Mouse (Mus musculus): ENCODE data around the gene Ier3. TPM values are rescaled to one million over a fixed set of nuclear protein-coding genes. Genes with fewer than 3 reads are reported as not detected.

The Ier3 gene
- 10 to 100 TPM; 26.7 to 55.4 TPM for polyA plus RNA-seq (2012; fragmentation: generic; extraction: Trizol)

GRCm38 (mm10) chr17:35821439-35822430 is at the start of gene Ier3:
Gene Ier3 (plus strand): TSS chr17:35821684.

GRCm38 (mm10) chr17:35822964-35823937 is 1.8 kb downstream of the Ier3 start, which contains the start of gene Flot1:
Gene Flot1 (plus strand): TSS chr17:35823230.

GRCm38 (mm10) chr17:35838122-35838544 is 16.6 kb downstream of the Ier3 start, which contains the start of gene Tubb5:
Gene Tubb5 (minus strand): TSS chr17:35838306.

GRCm38 (mm10) chr17:35841076-35841950 is 19.8 kb downstream of the Ier3 start, which contains the start of gene Mdc1:
Gene Mdc1 (plus strand): TSS chr17:35841515.

GRCm38 (mm10) chr17:35861198-35861857 is 39.8 kb downstream of the Ier3 start, which contains the start of gene Nrm:
Gene Nrm (plus strand): TSS chr17:35861318.

GRCm38 (mm10) chr17:35865481-35866280 is 44.2 kb downstream of the Ier3 start, which contains the start of gene Ppp1r18:
Gene Ppp1r18 (plus strand): TSS chr17:35865593.

Other genes with a start within 250 kb of the Ier3 start
- gene Sfta2, start 220.1 kb upstream of the Ier3 start, polyA plus RNA-seq (2012; fragmentation: generic; extraction: Trizol) = not detected
- gene Gm9573, start 195.0 kb upstream of the Ier3 start, polyA plus RNA-seq (2012; fragmentation: generic; extraction: Trizol) = not detected
- under 1 TPM in 1 of 2 experiments, not detected in 1; 0.01 TPM for gene Mucl3, start 178.0 kb upstream of the Ier3 start, polyA plus RNA-seq (2012; fragmentation: generic; extraction: Trizol)
- gene Vars2, start 154.1 kb upstream of the Ier3 start, polyA plus RNA-seq (2012; fragmentation: generic; extraction: Trizol) = 10 to 100 TPM; 10.3 to 17.1 TPM
- gene Gtf2h4, start 147.9 kb upstream of the Ier3 start, polyA plus RNA-seq (2012; fragmentation: generic; extraction: Trizol) = 10 to 100 TPM; 37.3 to 43.3 TPM
- gene Ddr1, start 117.1 kb upstream of the Ier3 start, polyA plus RNA-seq (2012; fragmentation: generic; extraction: Trizol) = 10 to 100 TPM; 13.6 to 77.1 TPM
- gene Flot1, start 1.5 kb downstream of the Ier3 start, polyA plus RNA-seq (2012; fragmentation: generic; extraction: Trizol) = 10 to 100 TPM; 40.2 to 78.8 TPM
- 1,000 to 10,000 TPM; 1,640 to 1,875 TPM for gene Tubb5, start 16.6 kb downstream of the Ier3 start, polyA plus RNA-seq (2012; fragmentation: generic; extraction: Trizol)
- gene Mdc1, start 19.8 kb downstream of the Ier3 start, polyA plus RNA-seq (2012; fragmentation: generic; extraction: Trizol) = 10 to 100 TPM in 1 of 2 experiments, 1 to 10 TPM in 1; 2.4 to 13.5 TPM
- gene Nrm, start 39.6 kb downstream of the Ier3 start, polyA plus RNA-seq (2012; fragmentation: generic; extraction: Trizol) = 10 to 100 TPM; 24.6 to 60.0 TPM
- gene Ppp1r18, start 43.9 kb downstream of the Ier3 start, polyA plus RNA-seq (2012; fragmentation: generic; extraction: Trizol) = 10 to 100 TPM; 72.4 to 92.4 TPM
- 10 to 100 TPM; 47.9 to 54.5 TPM for gene Dhx16, start 58.1 kb downstream of the Ier3 start, polyA plus RNA-seq (2012; fragmentation: generic; extraction: Trizol)
- gene 2310061I04Rik, start 75.7 kb downstream of the Ier3 start, polyA plus RNA-seq (2012; fragmentation: generic; extraction: Trizol) = 10 to 100 TPM; 23.3 to 41.8 TPM
- 10 to 100 TPM in 1 of 2 experiments, 1 to 10 TPM in 1; 8.0 to 45.3 TPM for gene Atat1, start 88.4 kb downstream of the Ier3 start, polyA plus RNA-seq (2012; fragmentation: generic; extraction: Trizol)
- 100 to 1,000 TPM in 1 of 2 experiments, 10 to 100 TPM in 1; 55.9 to 163 TPM for gene Mrps18b, start 94.7 kb downstream of the Ier3 start, polyA plus RNA-seq (2012; fragmentation: generic; extraction: Trizol)
- 10 to 100 TPM; 10.4 to 31.4 TPM for gene Ppp1r10, start 94.8 kb downstream of the Ier3 start, polyA plus RNA-seq (2012; fragmentation: generic; extraction: Trizol)
- gene Abcf1, start 148.1 kb downstream of the Ier3 start, polyA plus RNA-seq (2012; fragmentation: generic; extraction: Trizol) = 10 to 100 TPM; 65.7 to 99.3 TPM
- 100 to 1,000 TPM in 1 of 2 experiments, 10 to 100 TPM in 1; 64.4 to 105 TPM for gene Gnl1, start 158.2 kb downstream of the Ier3 start, polyA plus RNA-seq (2012; fragmentation: generic; extraction: Trizol)
- gene Prr3, start 158.6 kb downstream of the Ier3 start, polyA plus RNA-seq (2012; fragmentation: generic; extraction: Trizol) = 10 to 100 TPM in 1 of 2 experiments, 1 to 10 TPM in 1; 8.0 to 24.8 TPM
- 1 to 10 TPM in 1 of 2 experiments, under 1 TPM in 1; 0.04 to 1.6 TPM for gene H2-T24, start 198.9 kb downstream of the Ier3 start, polyA plus RNA-seq (2012; fragmentation: generic; extraction: Trizol)
- gene H2-T23, start 211.2 kb downstream of the Ier3 start, polyA plus RNA-seq (2012; fragmentation: generic; extraction: Trizol) = 10 to 100 TPM in 1 of 2 experiments, 1 to 10 TPM in 1; 7.0 to 77.3 TPM
- gene H2-T22, start 221.1 kb downstream of the Ier3 start, polyA plus RNA-seq (2012; fragmentation: generic; extraction: Trizol) = 100 to 1,000 TPM in 1 of 2 experiments, 10 to 100 TPM in 1; 42.8 to 114 TPM
- under 1 TPM in 1 of 2 experiments, not detected in 1; 0.09 TPM for gene Gm6034, start 221.3 kb downstream of the Ier3 start, polyA plus RNA-seq (2012; fragmentation: generic; extraction: Trizol)
- under 1 TPM; 0.08 to 0.39 TPM for gene Gm11127, start 236.7 kb downstream of the Ier3 start, polyA plus RNA-seq (2012; fragmentation: generic; extraction: Trizol)